Mouse (Mus musculus) kidney, postnatal 0 days (tissue): Measurements from ENCODE around the gene Plpp7. TPM values are rescaled to one million over a fixed set of nuclear protein-coding genes. Genes with fewer than 3 reads are reported as not detected.

Experiments
- ATAC-seq: fragments of 200-750 bp; cut with Nextera tagmentation; replicated peaks from 2 replicates; pipeline ENCODE4 v1.8.0; 2017; ENCODE audit warnings: low read depth, moderate number of reproducible peaks, moderate TSS enrichment, moderate library complexity; ENCODE audit not compliant: low FRiP score
- DNase-seq: peaks from one replicate; pipeline ENCODE4 v3.0.0-alpha.2; 2016; ENCODE audit warnings: low spot score
- H3K27ac ChIP-seq: fragments of 300-500 bp; sonication (generic); 2 replicates; pipeline ENCODE4 v1.5.1; 2014; ENCODE audit warnings: mild to moderate bottlenecking
- H3K27me3 ChIP-seq: fragments of 300-500 bp; sonication (generic); 2 replicates; pipeline ENCODE4 v1.6.1; 2014; ENCODE audit warnings: low read length, mixed read lengths; ENCODE audit not compliant: insufficient read depth
- H3K36me3 ChIP-seq: fragments of 300-500 bp; sonication (generic); 2 replicates; pipeline ENCODE4 v1.6.1; 2014; ENCODE audit warnings: low read length, mixed read lengths; ENCODE audit not compliant: insufficient read depth
- H3K4me1 ChIP-seq: fragments of 300-500 bp; sonication (generic); replicated peaks from 2 replicates; pipeline ENCODE4 v1.6.1; 2014; ENCODE audit warnings: antibody characterized with exemption, low read length, mixed read lengths; ENCODE audit not compliant: insufficient read depth
- H3K4me2 ChIP-seq: fragments of 300-500 bp; sonication (generic); 2 replicates; pipeline ENCODE4 v1.6.1; 2014; ENCODE audit warnings: mild to moderate bottlenecking, low read length, moderate library complexity, mixed read lengths
- H3K4me3 ChIP-seq: fragments of 300-500 bp; sonication (generic); replicated peaks from 2 replicates; pipeline ENCODE4 v1.5.1; 2014; ENCODE audit warnings: low read depth, low read length
- H3K9ac ChIP-seq: fragments of 300-500 bp; sonication (generic); 2 replicates; pipeline ENCODE4 v1.6.1; 2014; ENCODE audit warnings: low read depth, low read length
- H3K9me3 ChIP-seq: fragments of 300-500 bp; sonication (generic); replicated peaks from 2 replicates; pipeline ENCODE4 v1.6.1; 2016; ENCODE audit warnings: low read length, inconsistent platforms, mixed read lengths
- CTCF ChIP-seq: IDR thresholded peaks from 2 replicates; pipeline ENCODE4 v1.5.1; 2016; ENCODE audit warnings: antibody characterized with exemption, low read depth, mild to moderate bottlenecking, moderate library complexity
- whole genome bisulfite sequencing: fragments of 180-500 bp; shearing (Covaris S2); extraction: QIAGEN DNeasy Blood & Tissue Kit; methylation state at CpG from one replicate; pipeline ENCODE4 v1.1.7; 2014; 5-methylcytosine and 5-hydroxymethylcytosine counted together
- microRNA-seq: library from miRNA; unstranded; fragments of <30 nt; microRNA quantifications from one replicate; pipeline ENCODE4, GENCODE M21; 2016
- polyA plus RNA-seq: library from polyadenylated mRNA; unstranded; fragments of >200 nt; fragmentation: Nextera tagmentation; extraction: Ambion mirVana; gene quantifications from 2 replicates; pipeline ENCODE4 v1.2.1, GENCODE M21; 2015

Gene Plpp7
- polyA plus RNA-seq, 1 experiment from 2014 or later = 4.7 TPM

- WGBS = 29% methylated on average over 9 of the region's 9 CpGs
- no peaks in the 10 kb centered on the region for H3K36me3 ChIP-seq
- H3K27me3 ChIP-seq = no peaks in the 10 kb centered on the region
- H3K27ac ChIP-seq = peak overlapping the region; percentile 99
- no peaks in the 10 kb centered on the region for H3K9me3 ChIP-seq
- peaks cover 58% of the 10 kb centered on the region for H3K4me1 ChIP-seq
- H3K9ac ChIP-seq = peak overlapping the region; percentile 98; the same call in 1 of the 2 replicates
- no peak for DNase-seq
- peak overlapping the region; percentile 68 for H3K4me2 ChIP-seq
- no peak for TF ChIP-seq CTCF
- no peak for ATAC-seq
- H3K4me3 ChIP-seq = peak overlapping the region; percentile 14; the same call in 1 of the 2 replicates
Observed at GRCm38 (mm10) chr2:32154334-32154997, 59.1 kb downstream of the Plpp7 start.

GRCm38 (mm10) chr2:32154998-32155541, 59.7 kb downstream of the Plpp7 start:
- 54% methylated on average over 7 of the region's 7 CpGs for WGBS
- peak overlapping the region; percentile 68; the same call in 1 of the 2 replicates for H3K4me2 ChIP-seq
- H3K36me3 ChIP-seq = no peaks in the 10 kb centered on the region
- H3K4me3 ChIP-seq = no peak overlapping the region
- no peaks in the 10 kb centered on the region for H3K27me3 ChIP-seq
- H3K27ac ChIP-seq = peak overlapping the region; percentile 99; the same call in 1 of the 2 replicates
- TF ChIP-seq CTCF = no peak
- 0 out of 2 replicates have a peak overlapping the region, but pooled peaks have one; percentile 10 for H3K9ac ChIP-seq
- no peak for ATAC-seq
- DNase-seq = no peak
- H3K9me3 ChIP-seq = no peaks in the 10 kb centered on the region
- peaks cover 61% of the 10 kb centered on the region for H3K4me1 ChIP-seq

- DNase-seq = no peak
- Histone ChIP-seq H3K9ac (0 out of 2 replicates have a peak overlapping the region, but pooled peaks have one; percentile 5), H3K4me3 (no peak overlapping the region), H3K27me3 (no peaks in the 10 kb centered on the region), H3K4me1 (peaks cover 61% of the 10 kb centered on the region), H3K27ac (no peak overlapping the region), H3K9me3 (no peaks in the 10 kb centered on the region), H3K36me3 (no peaks in the 10 kb centered on the region), H3K4me2 (no peak overlapping the region)
- 61% methylated on average over 6 of the region's 6 CpGs for WGBS
- TF ChIP-seq CTCF = no peak
- no peak for ATAC-seq
Observed at GRCm38 (mm10) chr2:32155614-32156013, 60.3 kb downstream of the Plpp7 start.

GRCm38 (mm10) chr2:32156645-32157044, 61.3 kb downstream of the Plpp7 start:
- WGBS = 62% methylated on average over 10 of the region's 10 CpGs
- no peak overlapping the region for H3K4me2 ChIP-seq
- H3K4me1 ChIP-seq = peaks cover 61% of the 10 kb centered on the region
- 0 out of 2 replicates have a peak overlapping the region, but pooled peaks have one; percentile 13 for H3K27ac ChIP-seq
- 0 out of 2 replicates have a peak overlapping the region, but pooled peaks have one; percentile 8 for H3K9ac ChIP-seq
- no peak for TF ChIP-seq CTCF
- no peak overlapping the region for H3K4me3 ChIP-seq
- no peak for DNase-seq
- no peaks in the 10 kb centered on the region for H3K27me3 ChIP-seq
- ATAC-seq = no peak
- H3K36me3 ChIP-seq = no peaks in the 10 kb centered on the region
- H3K9me3 ChIP-seq = no peaks in the 10 kb centered on the region

GRCm38 (mm10) chr2:32157328-32157727, 62.0 kb downstream of the Plpp7 start:
- Histone ChIP-seq H3K36me3 (no peaks in the 10 kb centered on the region), H3K4me1 (peaks cover 58% of the 10 kb centered on the region), H3K4me3 (no peak overlapping the region), H3K27me3 (no peaks in the 10 kb centered on the region), H3K9ac (no peak overlapping the region), H3K27ac (no peak overlapping the region), H3K9me3 (no peaks in the 10 kb centered on the region), H3K4me2 (no peak overlapping the region)
- no peak for TF ChIP-seq CTCF
- ATAC-seq (no peak), DNase-seq (no peak)
- WGBS = 41% methylated on average over 4 of the region's 4 CpGs

- H3K27me3 ChIP-seq = no peaks in the 10 kb centered on the region
- H3K4me2 ChIP-seq = no peak overlapping the region
- no peak overlapping the region for H3K9ac ChIP-seq
- H3K4me3 ChIP-seq = no peak overlapping the region
- H3K4me1 ChIP-seq = peaks cover 46% of the 10 kb centered on the region
- TF ChIP-seq CTCF = 0 out of 2 replicates have a peak, but pooled peaks have one; percentile 9
- H3K27ac ChIP-seq = no peak overlapping the region
- WGBS = 61% methylated on average over 12 of the region's 12 CpGs
- ATAC-seq (no peak), DNase-seq (no peak)
- H3K36me3 ChIP-seq = no peaks in the 10 kb centered on the region
- H3K9me3 ChIP-seq = no peaks in the 10 kb centered on the region
Observed at GRCm38 (mm10) chr2:32158616-32159239, 63.4 kb downstream of the Plpp7 start.

Small RNA genes lying within 50 kb of the gene (microRNA-seq; reads per million reads assigned to microRNA genes)
- not detected for gene Mir7674

Other genes with a start within 250 kb of the Plpp7 start
- gene Fibcd1, start 249.5 kb upstream of the Plpp7 start, polyA plus RNA-seq = 0.75 and 0.89 TPM in 2 replicates
- 2.8 TPM in 2 replicates for gene Lamc3, start 208.2 kb upstream of the Plpp7 start, polyA plus RNA-seq
- gene Aif1l, start 145.4 kb upstream of the Plpp7 start, polyA plus RNA-seq = 129 and 141 TPM in 2 replicates
- 57.6 and 67.3 TPM in 2 replicates for gene Nup214, start 121.1 kb upstream of the Plpp7 start, polyA plus RNA-seq
- gene Fam78a, start 10.7 kb upstream of the Plpp7 start, polyA plus RNA-seq = 0.79 and 0.82 TPM in 2 replicates
- 31.4 and 33.8 TPM in 2 replicates for gene Prrc2b, start 55.6 kb downstream of the Plpp7 start, polyA plus RNA-seq
- 18.5 and 20.1 TPM in 2 replicates for gene Pomt1, start 141.1 kb downstream of the Plpp7 start, polyA plus RNA-seq
- gene Uck1, start 164.6 kb downstream of the Plpp7 start, polyA plus RNA-seq = 57.9 and 66.7 TPM in 2 replicates
- 17.2 and 18.7 TPM in 2 replicates for gene Golga2, start 191.9 kb downstream of the Plpp7 start, polyA plus RNA-seq
- 436 and 445 TPM in 2 replicates for gene Swi5, start 192.5 kb downstream of the Plpp7 start, polyA plus RNA-seq